In the genomic region with DNA sequence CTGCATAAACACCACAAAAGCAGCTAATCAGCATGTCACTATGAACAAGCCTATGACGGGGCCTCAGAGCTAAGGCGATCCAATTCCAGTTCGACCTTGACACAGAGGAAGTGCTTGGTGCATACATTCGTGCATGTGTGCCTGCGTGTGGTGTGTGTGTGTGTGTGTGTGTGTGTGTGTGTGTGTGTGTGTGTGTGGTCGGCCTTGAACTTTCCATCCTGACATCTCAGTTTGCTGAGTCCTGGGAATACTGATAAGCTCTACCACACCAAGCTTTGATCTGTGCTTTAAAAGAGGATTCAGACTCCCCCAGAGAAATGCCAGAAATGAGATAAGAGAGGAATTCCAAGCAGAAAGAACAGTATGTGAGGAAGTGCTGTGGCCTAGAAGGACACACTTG, we compare ENCODE assay signal across 18 mouse cellular contexts.
DNase-seq lines count a peak whose midpoint lies in the region; ATAC-seq and TF ChIP-seq lines count a peak whose summit lies in the region.
"Had no signal": no experiment of that assay in that cellular context is flagged by ENCODE, and none has a peak within 500 bp of the region (broad histone marks: within the 10 kb centered on the region; RNA-seq: fewer than 3 reads in every experiment).

No protein-coding gene starts in this region.

- H3K4me3 ChIP-seq in liver, embryonic 12.5 days = no peak overlapping the region
- no peak overlapping the region for H3K4me3 ChIP-seq in liver, postnatal 0 days (ENCODE audit: low read depth, low read length)
- H3K4me3 ChIP-seq: hindbrain, embryonic 13.5 days; liver, embryonic 13.5 days; neural tube, embryonic 12.5 days; stomach, embryonic 15.5 days had no signal

- DNase-seq in adrenal gland, postnatal 10 days = peak; percentile 44
- no peak for DNase-seq in adrenal gland, adult 8-10 months
- peak; percentile 7 for DNase-seq in liver
- peak; percentile 58 for DNase-seq in adrenal gland, postnatal 14 days
- peak; percentile 21 for DNase-seq in liver, postnatal 0 days
- no peak for DNase-seq in right cerebral cortex, adult 2 months (ENCODE audit: low spot score in 2 of 2)
- no peak for DNase-seq in embryo, embryonic 10 days (ENCODE audit: low spot score)
- DNase-seq: cerebellum, postnatal 14 days; kidney, adult 18-20 months; layer of hippocampus, postnatal 36 days; liver, embryonic 13.5 days; retina, postnatal 1 day; spleen, adult 18-20 months had no signal

- H3K27ac ChIP-seq in liver, embryonic 12.5 days = no peak overlapping the region
- 0 out of 2 replicates have a peak overlapping the region, but pooled peaks have one; percentile 3 for H3K27ac ChIP-seq in liver, postnatal 0 days (ENCODE audit: low read depth)
- H3K27ac ChIP-seq: hindbrain, embryonic 13.5 days; neural tube, embryonic 12.5 days; stomach, embryonic 15.5 days had no signal

- H3K27me3 ChIP-seq in liver, embryonic 12.5 days (replicated peaks) = no peaks in the 10 kb centered on the region
- H3K27me3 ChIP-seq in liver, postnatal 0 days (ENCODE audit: insufficient read depth, low read length) = no peaks in the 10 kb centered on the region
- H3K27me3 ChIP-seq: hindbrain, embryonic 13.5 days; liver, embryonic 13.5 days; neural tube, embryonic 12.5 days; stomach, embryonic 15.5 days had no signal

- peaks cover 13% of the 10 kb centered on the region for H3K4me1 ChIP-seq in liver, embryonic 12.5 days
- H3K4me1 ChIP-seq in liver, postnatal 0 days (ENCODE audit: insufficient read depth) = no peaks in the 10 kb centered on the region
- H3K4me1 ChIP-seq: hindbrain, embryonic 13.5 days; neural tube, embryonic 12.5 days; stomach, embryonic 15.5 days had no signal

- TF ChIP-seq EP300 in liver, postnatal 0 days (IDR thresholded peaks at IDR 0.05; ENCODE audit: low read depth) = no peak

- H3K4me2 ChIP-seq in liver, embryonic 12.5 days = no peak overlapping the region
- H3K4me2 ChIP-seq in liver, postnatal 0 days (ENCODE audit: low read depth, low read length) = no peak overlapping the region
- H3K4me2 ChIP-seq: hindbrain, embryonic 13.5 days; liver, embryonic 13.5 days; neural tube, embryonic 12.5 days; stomach, embryonic 15.5 days had no signal

- H3K36me3 ChIP-seq in liver, embryonic 12.5 days = no peaks in the 10 kb centered on the region
- no peaks in the 10 kb centered on the region for H3K36me3 ChIP-seq in liver, postnatal 0 days (replicated peaks; ENCODE audit: insufficient read depth, low read length)
- H3K36me3 ChIP-seq: hindbrain, embryonic 13.5 days; liver, embryonic 13.5 days; neural tube, embryonic 12.5 days; stomach, embryonic 15.5 days had no signal

- 35% methylated on average over 6 of the region's 6 CpGs for WGBS in liver, embryonic 12.5 days (ENCODE audit: insufficient replicate concordance)
- WGBS in liver, postnatal 0 days (ENCODE audit: insufficient replicate concordance) = 25% methylated on average over 6 of the region's 6 CpGs

- no peak for TF ChIP-seq CTCF in liver, postnatal 0 days (IDR thresholded peaks at IDR 0.05; ENCODE audit: low read depth)

- no peak for ATAC-seq in liver, embryonic 12.5 days
- ATAC-seq in liver, postnatal 0 days = peak; percentile 38; the same call in 1 of the 2 replicates
- ATAC-seq: forebrain, embryonic 14.5 days had no signal

- H3K9ac ChIP-seq in liver, embryonic 12.5 days = no peak overlapping the region
- no peak overlapping the region for H3K9ac ChIP-seq in liver, postnatal 0 days (replicated peaks)
- H3K9ac ChIP-seq: hindbrain, embryonic 13.5 days; liver, embryonic 13.5 days; neural tube, embryonic 12.5 days; stomach, embryonic 15.5 days had no signal

- no peaks in the 10 kb centered on the region for H3K9me3 ChIP-seq in liver, embryonic 12.5 days (replicated peaks)
- H3K9me3 ChIP-seq in liver, postnatal 0 days (ENCODE audit: low read length) = no peaks in the 10 kb centered on the region
- H3K9me3 ChIP-seq: hindbrain, embryonic 13.5 days; liver, embryonic 13.5 days; neural tube, embryonic 12.5 days; stomach, embryonic 15.5 days had no signal

Comparison
In these comparisons a context has a peak if more than half of its experiments do, and no peak if none do; other contexts are left out.
1. DNase-seq: peak in adrenal gland, postnatal 10 days (single experiment), liver (single experiment), adrenal gland, postnatal 14 days (single experiment) and liver, postnatal 0 days (single experiment); none in adrenal gland, adult 8-10 months (single experiment), right cerebral cortex, adult 2 months (0 of 2) and embryo, embryonic 10 days (single experiment).